Mouse (Mus musculus): ENCODE results near the gene Npl. TPM values are rescaled to one million over a fixed set of nuclear protein-coding genes. Genes with fewer than 3 reads are reported as not detected.

The Npl gene
- polyA plus RNA-seq, 1 experiment: 3.6 TPM

- WGBS: 18% methylated on average over 4 of the region's 4 CpGs
- H3K4me3 ChIP-seq (replicated peaks; ENCODE audit: control insufficient read depth, low read depth, low read length): no peak overlapping the region
Measured at GRCm38 (mm10) chr1:153583189-153583588, 33.3 kb upstream of the Npl start.

GRCm38 (mm10) chr1:153574730-153575129, 24.9 kb upstream of the Npl start:
- whole genome bisulfite sequencing: 81% methylated on average over 3 of the region's 3 CpGs
- TF ChIP-seq POLR2A (IDR thresholded peaks at IDR 0.05; ENCODE audit: borderline replicate concordance, control insufficient read depth, low read depth, low read length) (no peak), CTCF (IDR thresholded peaks at IDR 0.05; ENCODE audit: control insufficient read depth, insufficient read depth, low read length) (no peak)
- Histone ChIP-seq H3K4me3 (replicated peaks; ENCODE audit: control insufficient read depth, low read depth, low read length) (no peak overlapping the region), H3K27ac (ENCODE audit: control insufficient read depth, insufficient read depth, low read depth, low read length, poor library complexity) (no peak overlapping the region), H3K4me1 (ENCODE audit: control insufficient read depth, insufficient read depth, low read length) (no peaks in the 10 kb centered on the region)

More at GRCm38 (mm10) chr1:153583189-153583588, 33.3 kb upstream of the Npl start:
- TF ChIP-seq POLR2A (IDR thresholded peaks at IDR 0.05; ENCODE audit: borderline replicate concordance, control insufficient read depth, low read depth, low read length) (no peak), CTCF (IDR thresholded peaks at IDR 0.05; ENCODE audit: control insufficient read depth, insufficient read depth, low read length) (no peak)
- Histone ChIP-seq H3K4me1 (ENCODE audit: control insufficient read depth, insufficient read depth, low read length) (no peaks in the 10 kb centered on the region), H3K27ac (ENCODE audit: control insufficient read depth, insufficient read depth, low read depth, low read length, poor library complexity) (no peak overlapping the region)

- no peak overlapping the region for H3K4me3 ChIP-seq (replicated peaks; ENCODE audit: control insufficient read depth, low read depth, low read length)
- TF ChIP-seq POLR2A (IDR thresholded peaks at IDR 0.05; ENCODE audit: borderline replicate concordance, control insufficient read depth, low read depth, low read length): no peak
- no peak for TF ChIP-seq CTCF (IDR thresholded peaks at IDR 0.05; ENCODE audit: control insufficient read depth, insufficient read depth, low read length)
- no peaks in the 10 kb centered on the region for H3K4me1 ChIP-seq (ENCODE audit: control insufficient read depth, insufficient read depth, low read length)
- H3K27ac ChIP-seq (ENCODE audit: control insufficient read depth, insufficient read depth, low read depth, low read length, poor library complexity): no peak overlapping the region
- WGBS: 72% methylated on average over 4 of the region's 4 CpGs
Measured at GRCm38 (mm10) chr1:153572271-153573043, 22.6 kb upstream of the Npl start.

DNA sequence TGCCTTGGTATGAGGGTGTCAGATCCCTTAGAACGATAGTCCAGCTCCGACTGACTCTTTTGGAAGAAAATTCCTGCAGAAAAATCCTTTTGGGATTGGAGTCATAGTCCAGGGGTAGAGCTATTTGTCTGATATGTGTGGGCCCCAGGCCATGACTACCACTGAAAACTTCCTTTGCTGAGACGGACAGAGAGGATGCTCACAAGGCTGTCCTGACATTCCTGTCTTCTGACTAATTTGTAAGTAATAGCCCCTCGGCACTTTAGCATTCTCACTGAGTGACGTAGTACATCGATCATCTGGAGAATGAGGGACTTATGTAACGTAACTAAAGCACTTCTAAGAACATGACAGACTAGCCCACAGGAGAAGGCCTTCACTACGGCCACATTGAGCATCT, 15.9 kb upstream of the Npl start:
- Histone ChIP-seq H3K27ac (ENCODE audit: control insufficient read depth, insufficient read depth, low read depth, low read length, poor library complexity) (no peak overlapping the region), H3K4me3 (replicated peaks; ENCODE audit: control insufficient read depth, low read depth, low read length) (no peak overlapping the region), H3K4me1 (ENCODE audit: control insufficient read depth, insufficient read depth, low read length) (peaks cover 2% of the 10 kb centered on the region; the same call in 1 of the 2 replicates)
- 88% methylated on average over 8 of the region's 8 CpGs for WGBS
- TF ChIP-seq CTCF (IDR thresholded peaks at IDR 0.05; ENCODE audit: control insufficient read depth, insufficient read depth, low read length): no peak
- TF ChIP-seq POLR2A (IDR thresholded peaks at IDR 0.05; ENCODE audit: borderline replicate concordance, control insufficient read depth, low read depth, low read length): no peak

DNA sequence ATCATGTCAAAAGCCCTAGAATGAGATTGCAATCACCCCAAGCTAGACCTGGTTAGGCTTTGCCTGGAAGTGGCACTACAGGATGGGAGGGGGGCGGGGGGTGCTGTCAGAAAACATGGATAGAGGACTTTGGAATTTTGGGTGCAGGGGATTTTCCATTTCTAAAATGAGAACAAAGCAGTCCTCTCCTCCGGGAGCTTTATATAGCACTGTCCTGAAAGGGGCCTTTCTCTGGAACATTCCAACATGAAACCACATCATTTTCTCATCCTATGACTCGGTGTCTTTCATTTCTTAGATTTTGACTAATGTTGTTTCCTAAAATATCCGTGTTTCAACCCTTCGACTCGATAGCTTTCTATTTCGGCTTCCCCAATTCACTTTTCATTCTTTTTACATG, 14.9 kb upstream of the Npl start:
- Histone ChIP-seq H3K27ac (ENCODE audit: control insufficient read depth, insufficient read depth, low read depth, low read length, poor library complexity) (no peak overlapping the region), H3K4me3 (replicated peaks; ENCODE audit: control insufficient read depth, low read depth, low read length) (no peak overlapping the region), H3K4me1 (ENCODE audit: control insufficient read depth, insufficient read depth, low read length) (peaks cover 2% of the 10 kb centered on the region; the same call in 1 of the 2 replicates)
- TF ChIP-seq POLR2A (IDR thresholded peaks at IDR 0.05; ENCODE audit: borderline replicate concordance, control insufficient read depth, low read depth, low read length): no peak
- no peak for TF ChIP-seq CTCF (IDR thresholded peaks at IDR 0.05; ENCODE audit: control insufficient read depth, insufficient read depth, low read length)
- 69% methylated on average over 7 of the region's 7 CpGs for WGBS

DNA sequence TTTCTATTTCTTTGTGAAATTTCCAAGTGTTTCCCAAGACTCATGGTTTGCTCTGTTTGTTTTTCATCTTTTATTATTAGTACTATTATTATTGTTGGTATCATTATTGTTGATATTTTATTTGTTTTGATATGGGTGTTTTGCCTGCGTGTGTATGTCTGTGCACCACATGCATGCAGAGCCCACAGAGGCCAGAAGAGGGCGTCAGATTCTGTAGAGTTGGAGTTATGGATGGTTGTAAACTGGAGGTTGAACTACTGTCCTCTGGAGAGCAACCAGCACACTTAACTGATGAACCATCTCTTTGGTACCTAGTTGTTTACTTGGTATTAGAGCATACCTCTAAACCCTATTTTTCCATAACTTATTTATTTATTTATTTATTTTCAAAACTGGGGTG, 13.8 kb upstream of the Npl start:
- WGBS: 55% methylated on average over 2 of the region's 2 CpGs
- H3K4me1 ChIP-seq (ENCODE audit: control insufficient read depth, insufficient read depth, low read length): peaks cover 2% of the 10 kb centered on the region; the same call in 1 of the 2 replicates
- TF ChIP-seq POLR2A (IDR thresholded peaks at IDR 0.05; ENCODE audit: borderline replicate concordance, control insufficient read depth, low read depth, low read length) (no peak), CTCF (IDR thresholded peaks at IDR 0.05; ENCODE audit: control insufficient read depth, insufficient read depth, low read length) (no peak)
- H3K4me3 ChIP-seq (replicated peaks; ENCODE audit: control insufficient read depth, low read depth, low read length): no peak overlapping the region
- H3K27ac ChIP-seq (ENCODE audit: control insufficient read depth, insufficient read depth, low read depth, low read length, poor library complexity): no peak overlapping the region

DNA sequence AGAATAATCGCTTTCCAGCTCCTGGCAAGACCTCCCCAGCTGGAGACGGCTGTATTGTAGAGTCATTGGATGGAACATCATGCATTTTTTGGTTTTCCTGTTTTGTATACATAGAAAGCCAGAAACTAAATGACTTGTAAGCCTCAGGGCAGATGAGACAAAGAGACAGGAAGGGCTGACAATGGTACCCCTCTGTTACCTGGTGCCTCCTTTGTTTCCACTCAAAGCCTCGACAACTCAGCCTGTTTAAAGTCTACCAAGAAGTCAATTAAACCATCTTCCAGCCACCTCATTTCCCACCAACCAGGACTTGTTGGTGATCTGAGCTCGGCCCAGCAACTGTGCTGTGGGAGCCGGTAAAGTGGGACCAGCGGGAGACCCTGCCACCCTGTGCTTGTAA, 11.0 kb upstream of the Npl start:
- TF ChIP-seq POLR2A (IDR thresholded peaks at IDR 0.05; ENCODE audit: borderline replicate concordance, control insufficient read depth, low read depth, low read length) (no peak), CTCF (IDR thresholded peaks at IDR 0.05; ENCODE audit: control insufficient read depth, insufficient read depth, low read length) (no peak)
- peaks cover 2% of the 10 kb centered on the region; the same call in 1 of the 2 replicates for H3K4me1 ChIP-seq (ENCODE audit: control insufficient read depth, insufficient read depth, low read length)
- WGBS: 82% methylated on average over 6 of the region's 6 CpGs
- no peak overlapping the region for H3K27ac ChIP-seq (ENCODE audit: control insufficient read depth, insufficient read depth, low read depth, low read length, poor library complexity)
- no peak overlapping the region for H3K4me3 ChIP-seq (replicated peaks; ENCODE audit: control insufficient read depth, low read depth, low read length)

DNA sequence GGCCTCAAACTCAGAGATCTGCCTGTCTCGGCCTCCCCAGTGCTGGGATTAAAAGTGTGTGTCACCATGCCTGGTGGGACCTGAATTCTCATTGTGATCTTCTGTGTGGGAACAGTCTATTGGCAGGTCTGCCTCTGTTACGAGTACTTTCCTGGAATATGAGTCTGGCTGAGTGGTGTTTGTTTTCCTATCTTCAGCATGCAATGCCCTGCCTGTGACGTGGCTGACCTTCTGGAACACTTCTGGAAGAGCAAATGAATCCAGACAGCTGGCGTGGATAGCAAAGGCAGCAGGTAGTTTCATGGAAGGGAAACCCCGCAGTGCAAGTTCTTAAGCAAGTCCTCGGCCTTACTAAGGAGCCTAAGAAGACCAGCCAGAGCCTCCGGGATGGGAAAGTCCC, 9.9 kb upstream of the Npl start:
- 71% methylated on average over 7 of the region's 7 CpGs for WGBS
- no peak for TF ChIP-seq POLR2A (IDR thresholded peaks at IDR 0.05; ENCODE audit: borderline replicate concordance, control insufficient read depth, low read depth, low read length)
- no peak for TF ChIP-seq CTCF (IDR thresholded peaks at IDR 0.05; ENCODE audit: control insufficient read depth, insufficient read depth, low read length)
- H3K4me1 ChIP-seq (ENCODE audit: control insufficient read depth, insufficient read depth, low read length): no peaks in the 10 kb centered on the region
- H3K27ac ChIP-seq (ENCODE audit: control insufficient read depth, insufficient read depth, low read depth, low read length, poor library complexity): no peak overlapping the region
- H3K4me3 ChIP-seq (replicated peaks; ENCODE audit: control insufficient read depth, low read depth, low read length): no peak overlapping the region
